Mouse (Mus musculus) embryonic facial prominence, embryonic 14.5 days (tissue): ENCODE results near the gene Nodal. TPM values are rescaled to one million over a fixed set of nuclear protein-coding genes. Genes with fewer than 3 reads are reported as not detected.

Source experiments
- ATAC-seq: fragments of 200-750 bp; cut with Nextera tagmentation; 2 replicates; pipeline ENCODE4 v1.8.0; 2017; ENCODE audit warnings: low read depth, moderate number of reproducible peaks, moderate TSS enrichment
- DNase-seq: peaks from one replicate; pipeline ENCODE4 v3.0.0-alpha.2; 2015; ENCODE audit warnings: low spot score
- H3K27ac ChIP-seq: fragments of 300-500 bp; sonication (generic); replicated peaks from 2 replicates; pipeline ENCODE4 v1.5.1; 2014; ENCODE audit warnings: low read depth, mild to moderate bottlenecking, low read length, moderate library complexity
- H3K27me3 ChIP-seq: fragments of 300-500 bp; sonication (generic); replicated peaks from 2 replicates; pipeline ENCODE4 v1.6.1; 2014; ENCODE audit warnings: low read length; ENCODE audit not compliant: control insufficient read depth, insufficient read depth
- H3K36me3 ChIP-seq: fragments of 300-500 bp; sonication (generic); 2 replicates; pipeline ENCODE4 v1.6.1; 2014; ENCODE audit warnings: low read length, mixed read lengths; ENCODE audit not compliant: control insufficient read depth, insufficient read depth
- H3K4me1 ChIP-seq: fragments of 300-500 bp; sonication (generic); 2 replicates; pipeline ENCODE4 v1.6.1; 2014; ENCODE audit warnings: antibody characterized with exemption, low read length; ENCODE audit not compliant: control insufficient read depth, insufficient read depth
- H3K4me2 ChIP-seq: fragments of 300-500 bp; sonication (generic); 2 replicates; pipeline ENCODE4 v1.6.1; 2014; ENCODE audit warnings: low read depth, mild to moderate bottlenecking, low read length, moderate library complexity, mixed read lengths
- H3K4me3 ChIP-seq: fragments of 300-500 bp; sonication (generic); 2 replicates; pipeline ENCODE4 v1.5.1; 2014; ENCODE audit warnings: low read depth, mild to moderate bottlenecking, low read length
- H3K9ac ChIP-seq: fragments of 300-500 bp; sonication (generic); 2 replicates; pipeline ENCODE4 v1.6.1; 2014; ENCODE audit warnings: low read depth, mild to moderate bottlenecking, low read length, moderate library complexity, mixed read lengths
- H3K9me3 ChIP-seq: fragments of 300-500 bp; sonication (generic); 2 replicates; pipeline ENCODE4 v1.6.1; 2016; ENCODE audit warnings: low read length; ENCODE audit not compliant: control insufficient read depth
- WGBS: fragments of 180-500 bp; shearing (Covaris S2); extraction: QIAGEN DNeasy Blood & Tissue Kit; methylation state at CpG from one replicate; pipeline ENCODE4 v1.1.7; 2014; 5-methylcytosine and 5-hydroxymethylcytosine counted together
- polyA plus RNA-seq: library from polyadenylated mRNA; unstranded; fragments of >200 nt; fragmentation: Nextera tagmentation; extraction: Ambion mirVana; gene quantifications from 2 replicates; pipeline ENCODE4 v1.2.1, GENCODE M21; 2014

Nodal gene
- polyA plus RNA-seq, 1 experiment from 2014 or later, result 0.10 TPM

- 86% methylated on average over 2 of the region's 2 CpGs for WGBS
- Histone ChIP-seq H3K36me3 (no peaks in the 10 kb centered on the region), H3K4me3 (no peak overlapping the region), H3K9me3 (no peaks in the 10 kb centered on the region), H3K27me3 (0 out of 2 replicates have a peak, but pooled peaks cover 9% of the 10 kb centered on the region), H3K9ac (no peak overlapping the region), H3K27ac (no peak overlapping the region), H3K4me2 (no peak overlapping the region), H3K4me1 (no peaks in the 10 kb centered on the region)
- ATAC-seq (no peak), DNase-seq (no peak)
Measured at GRCm38 (mm10) chr10:61402911-61403310, 14.9 kb upstream of the Nodal start.

- Histone ChIP-seq H3K36me3 (no peaks in the 10 kb centered on the region), H3K4me2 (no peak overlapping the region), H3K27me3 (0 out of 2 replicates have a peak, but pooled peaks cover 9% of the 10 kb centered on the region), H3K4me3 (no peak overlapping the region), H3K9me3 (no peaks in the 10 kb centered on the region), H3K27ac (no peak overlapping the region), H3K4me1 (no peaks in the 10 kb centered on the region), H3K9ac (no peak overlapping the region)
- ATAC-seq (no peak), DNase-seq (no peak)
- 10% methylated on average over 10 of the region's 10 CpGs for WGBS
Measured at GRCm38 (mm10) chr10:61405958-61406357, 11.8 kb upstream of the Nodal start.

GRCm38 (mm10) chr10:61409776-61410175, 8.0 kb upstream of the Nodal start:
- H3K27me3 ChIP-seq, result 0 out of 2 replicates have a peak, but pooled peaks cover 10% of the 10 kb centered on the region
- H3K4me2 ChIP-seq, result no peak overlapping the region
- WGBS, result 9% methylated on average over 4 of the region's 4 CpGs
- no peak overlapping the region for H3K4me3 ChIP-seq
- no peak overlapping the region for H3K9ac ChIP-seq
- H3K9me3 ChIP-seq, result no peaks in the 10 kb centered on the region
- DNase-seq, result no peak
- H3K36me3 ChIP-seq, result no peaks in the 10 kb centered on the region
- no peaks in the 10 kb centered on the region for H3K4me1 ChIP-seq
- ATAC-seq, result no peak
- H3K27ac ChIP-seq, result no peak overlapping the region

DNA sequence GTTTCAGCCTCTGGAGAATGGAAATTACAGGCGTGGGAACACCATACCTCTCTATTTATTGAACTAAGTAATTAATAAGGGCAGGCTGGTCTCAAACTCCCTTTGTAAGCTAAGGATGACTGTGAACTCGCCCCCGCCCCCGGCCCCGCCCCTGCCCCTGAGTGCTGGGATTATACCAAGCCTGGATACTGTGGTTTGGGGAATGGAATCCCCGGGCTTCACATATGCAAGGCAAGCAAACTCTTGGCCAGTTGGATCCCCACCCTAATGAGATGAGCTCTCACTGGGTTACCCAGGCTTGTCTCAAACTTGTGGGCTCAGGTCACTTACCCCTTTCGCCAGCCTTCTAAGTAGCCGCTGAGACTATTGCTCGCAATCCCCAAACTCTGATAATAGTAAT, 7.6 kb upstream of the Nodal start:
- no peaks in the 10 kb centered on the region for H3K9me3 ChIP-seq
- 36% methylated on average over 9 of the region's 9 CpGs for WGBS
- H3K36me3 ChIP-seq, result no peaks in the 10 kb centered on the region

GRCm38 (mm10) chr10:61412910-61413625, 4.7 kb upstream of the Nodal start:
- no peak for ATAC-seq

More for the DNA sequence above, 7.6 kb upstream of the Nodal start:
- Histone ChIP-seq H3K27me3 (0 out of 2 replicates have a peak, but pooled peaks cover 12% of the 10 kb centered on the region), H3K4me3 (no peak overlapping the region), H3K9ac (no peak overlapping the region), H3K27ac (no peak overlapping the region), H3K4me1 (no peaks in the 10 kb centered on the region), H3K4me2 (no peak overlapping the region)
- DNase-seq, result no peak
- no peak for ATAC-seq

GRCm38 (mm10) chr10:61415240-61415639, 2.5 kb upstream of the Nodal start:
- H3K4me3 ChIP-seq, result no peak overlapping the region
- no peak overlapping the region for H3K27ac ChIP-seq
- DNase-seq (no peak), ATAC-seq (no peak)
- H3K9me3 ChIP-seq, result no peaks in the 10 kb centered on the region
- no peak overlapping the region for H3K4me2 ChIP-seq
- peaks cover 10% of the 10 kb centered on the region for H3K4me1 ChIP-seq
- H3K9ac ChIP-seq, result no peak overlapping the region
- no peaks in the 10 kb centered on the region for H3K36me3 ChIP-seq
- H3K27me3 ChIP-seq, result peaks cover 50% of the 10 kb centered on the region
- 65% methylated on average over 3 of the region's 3 CpGs for WGBS

More at GRCm38 (mm10) chr10:61412910-61413625, 4.7 kb upstream of the Nodal start:
- Histone ChIP-seq H3K4me3 (no peak overlapping the region), H3K9ac (no peak overlapping the region), H3K4me1 (0 out of 2 replicates have a peak, but pooled peaks cover 3% of the 10 kb centered on the region), H3K36me3 (no peaks in the 10 kb centered on the region), H3K27ac (no peak overlapping the region), H3K9me3 (no peaks in the 10 kb centered on the region), H3K27me3 (peaks cover 28% of the 10 kb centered on the region), H3K4me2 (no peak overlapping the region)
- 47% methylated on average over 21 of the region's 21 CpGs for WGBS
- DNase-seq, result no peak

DNA sequence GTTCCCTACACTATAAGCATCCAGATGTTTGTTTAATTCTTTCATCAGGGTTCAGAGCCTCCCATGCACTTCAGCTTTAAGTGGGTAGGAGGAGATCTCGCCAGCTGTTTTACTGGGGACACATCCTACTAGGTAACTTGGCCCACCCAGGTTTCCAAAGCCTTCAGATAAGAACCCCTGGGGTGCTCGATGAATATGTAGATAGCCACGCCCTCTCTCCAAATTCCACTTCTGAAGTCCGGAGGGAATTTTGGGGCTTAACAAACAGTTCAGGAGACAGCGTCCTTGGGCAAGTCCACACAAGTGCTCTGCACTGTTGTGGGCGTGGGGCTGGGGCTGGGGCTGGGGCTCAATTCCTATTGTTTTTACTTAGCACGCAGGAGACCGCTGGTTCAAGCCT, 1.9 kb upstream of the Nodal start:
- ATAC-seq (no peak), DNase-seq (peak; percentile 56)
- WGBS, result 15% methylated on average over 8 of the region's 8 CpGs
- Histone ChIP-seq H3K4me2 (no peak overlapping the region), H3K27me3 (peaks cover 56% of the 10 kb centered on the region), H3K36me3 (no peaks in the 10 kb centered on the region), H3K4me3 (no peak overlapping the region), H3K4me1 (peaks cover 10% of the 10 kb centered on the region), H3K27ac (no peak overlapping the region), H3K9ac (no peak overlapping the region), H3K9me3 (no peaks in the 10 kb centered on the region)

DNA sequence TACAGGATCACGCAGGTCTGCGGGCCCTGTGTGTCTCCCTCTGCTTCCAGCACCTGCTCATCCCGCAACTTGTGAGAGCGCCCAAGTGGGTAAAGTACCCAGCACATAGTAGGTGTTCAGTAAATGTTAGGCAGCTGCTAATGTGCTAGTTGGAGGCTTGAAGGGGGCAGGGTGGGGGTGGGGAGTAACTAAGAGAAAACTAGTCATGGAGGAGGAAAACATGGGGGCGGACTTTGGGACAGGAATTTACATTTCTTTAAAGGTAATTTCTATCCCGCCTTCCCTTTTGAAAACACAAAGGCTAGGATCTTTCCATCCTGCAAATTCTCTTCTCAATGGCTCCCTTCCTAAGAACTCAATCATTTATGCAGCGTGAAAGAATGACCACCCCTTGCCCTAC, 1.2 kb upstream of the Nodal start:
- no peak for ATAC-seq
- no peak overlapping the region for H3K27ac ChIP-seq
- WGBS, result 35% methylated on average over 7 of the region's 7 CpGs

GRCm38 (mm10) chr10:61417046-61417445, 726 bp upstream of the Nodal start:
- Histone ChIP-seq H3K4me3 (no peak overlapping the region), H3K9me3 (no peaks in the 10 kb centered on the region), H3K4me1 (peaks cover 10% of the 10 kb centered on the region), H3K9ac (no peak overlapping the region), H3K4me2 (no peak overlapping the region), H3K27ac (no peak overlapping the region), H3K36me3 (no peaks in the 10 kb centered on the region), H3K27me3 (peaks cover 57% of the 10 kb centered on the region)
- 48% methylated on average over 2 of the region's 2 CpGs for WGBS
- DNase-seq (no peak), ATAC-seq (no peak)

More for the DNA sequence above, 1.2 kb upstream of the Nodal start:
- Histone ChIP-seq H3K27me3 (peaks cover 57% of the 10 kb centered on the region), H3K4me3 (no peak overlapping the region), H3K4me1 (peaks cover 10% of the 10 kb centered on the region), H3K36me3 (no peaks in the 10 kb centered on the region), H3K9ac (no peak overlapping the region), H3K4me2 (no peak overlapping the region), H3K9me3 (no peaks in the 10 kb centered on the region)
- DNase-seq, result no peak
